Mouse (Mus musculus) stomach, postnatal 0 days (tissue): ENCODE measurements around the gene Cadps.

Source experiments
- CTCF ChIP-seq: IDR thresholded peaks from 2 replicates; pipeline ENCODE4 v1.5.1; 2016; ENCODE audit warnings: antibody characterized with exemption, low read depth, mild to moderate bottlenecking, moderate library complexity
- EP300 ChIP-seq: optimal IDR thresholded peaks from 2 replicates; pipeline ENCODE3; 2016; ENCODE audit warnings: antibody characterized with exemption

- TF ChIP-seq CTCF, result no peak
- no peak for TF ChIP-seq EP300
These were observed 363.2 kb downstream of the Cadps start for GRCm38 (mm10) chr14:12459700-12460099.
